7 mouse cellular contexts compared by ENCODE assay signal in the genomic region with DNA sequence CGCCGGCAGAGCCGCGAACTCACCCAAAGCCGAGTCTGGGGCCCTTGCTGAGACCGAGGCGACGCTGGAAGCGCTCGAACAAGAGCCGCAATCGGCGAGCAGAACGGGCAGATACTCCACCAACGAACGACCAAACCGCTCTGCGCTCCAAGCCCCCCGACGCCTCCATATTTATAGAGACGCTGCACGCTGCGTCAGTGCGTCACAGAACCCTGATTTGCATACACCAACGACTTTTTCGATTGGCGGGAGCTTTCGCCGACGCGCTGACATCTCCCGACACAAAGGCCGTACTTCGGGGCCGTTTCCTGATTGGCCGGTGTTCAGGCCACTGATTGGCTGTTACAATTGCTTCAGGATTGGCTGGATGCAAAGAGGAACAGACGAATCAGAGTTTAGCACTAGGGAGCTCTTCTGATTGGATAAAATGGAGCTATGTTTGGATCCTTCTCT. TPM values are rescaled to one million over a fixed set of nuclear protein-coding genes. Genes with fewer than 3 reads are reported as not detected.
DNase-seq lines count a peak whose midpoint lies in the region; ATAC-seq and TF ChIP-seq lines count a peak whose summit lies in the region.

No protein-coding gene starts in this region.

- no peaks in the 10 kb centered on the region for H3K27me3 ChIP-seq in intestine, embryonic 16.5 days (replicated peaks; ENCODE audit: control insufficient read depth, insufficient read depth, low read length)
- H3K27me3 ChIP-seq in midbrain, embryonic 12.5 days: no peaks in the 10 kb centered on the region
- H3K27me3 ChIP-seq in small intestine, adult 2 months (ENCODE audit: control insufficient read depth, insufficient read depth, low read length): no peaks in the 10 kb centered on the region

- no peaks in the 10 kb centered on the region for H3K9me3 ChIP-seq in intestine, embryonic 16.5 days (ENCODE audit: control insufficient read depth, low read length)
- H3K9me3 ChIP-seq in midbrain, embryonic 12.5 days: no peaks in the 10 kb centered on the region

- H3K36me3 ChIP-seq in intestine, embryonic 16.5 days (ENCODE audit: control insufficient read depth, insufficient read depth, low read length): no peaks in the 10 kb centered on the region
- 0 out of 2 replicates have a peak, but pooled peaks cover 10% of the 10 kb centered on the region for H3K36me3 ChIP-seq in midbrain, embryonic 12.5 days
- peaks cover 20% of the 10 kb centered on the region for H3K36me3 ChIP-seq in small intestine, adult 2 months (ENCODE audit: control insufficient read depth, insufficient read depth, low read length)

- peak overlapping the region; percentile 99 for H3K9ac ChIP-seq in intestine, embryonic 16.5 days (ENCODE audit: low read depth, low read length)
- peak overlapping the region; percentile 100 for H3K9ac ChIP-seq in midbrain, embryonic 12.5 days (replicated peaks)

- TF ChIP-seq POLR2A in small intestine, adult 2 months (IDR thresholded peaks at IDR 0.05; ENCODE audit: low read depth, low read length): peak; percentile 100

- H3K4me3 ChIP-seq in intestine, embryonic 16.5 days (ENCODE audit: low read length): peak overlapping the region; percentile 94
- H3K4me3 ChIP-seq in midbrain, embryonic 12.5 days: peak overlapping the region; percentile 83
- peak overlapping the region; percentile 81 for H3K4me3 ChIP-seq in small intestine, adult 2 months (ENCODE audit: low read depth, low read length)

- H3K4me1 ChIP-seq in intestine, embryonic 16.5 days (ENCODE audit: control insufficient read depth, insufficient read depth, low read length): no peaks in the 10 kb centered on the region
- peaks cover 12% of the 10 kb centered on the region for H3K4me1 ChIP-seq in midbrain, embryonic 12.5 days
- no peaks in the 10 kb centered on the region for H3K4me1 ChIP-seq in small intestine, adult 2 months (ENCODE audit: control insufficient read depth, insufficient read depth, insufficient read length, low read length)

- TF ChIP-seq CTCF in small intestine, adult 2 months (IDR thresholded peaks at IDR 0.05; ENCODE audit: extremely low read depth, insufficient read length, insufficient replicate concordance, low read depth, low read length): no peak

- intact Hi-C loops in left cerebral cortex, postnatal 4 days (cut with DNase I): no loop called here

- DNase-seq in adrenal gland, postnatal 10 days: peak; percentile 95
- peak; percentile 99 for DNase-seq in embryo, embryonic 9.5 days (ENCODE audit: extremely low spot score)
- peak; percentile 91 to 92 for DNase-seq in gastrocnemius, postnatal 4 days (ENCODE audit: low spot score in 2 of 2)
- DNase-seq in left cerebral cortex, postnatal 4 days: peak; percentile 96

- peak overlapping the region; percentile 100 for H3K27ac ChIP-seq in intestine, embryonic 16.5 days (ENCODE audit: low read length)
- peak overlapping the region; percentile 99 for H3K27ac ChIP-seq in midbrain, embryonic 12.5 days (replicated peaks)
- H3K27ac ChIP-seq in small intestine, adult 2 months (ENCODE audit: insufficient read depth, low read depth, low read length): peak overlapping the region; percentile 98

- peak; percentile 96 for ATAC-seq in intestine, embryonic 16.5 days
- ATAC-seq in midbrain, embryonic 12.5 days (ENCODE audit: low FRiP score, low read depth): peak; percentile 93

- WGBS in intestine, embryonic 16.5 days: under 1% methylated on average over 37 of the region's 37 CpGs
- WGBS in midbrain, embryonic 12.5 days: under 1% methylated on average over 37 of the region's 37 CpGs
- under 1% methylated on average over 37 of the region's 37 CpGs for WGBS in small intestine, adult 2 months

- H3K4me2 ChIP-seq in intestine, embryonic 16.5 days (ENCODE audit: low read depth, low read length): no peak overlapping the region
- peak overlapping the region; percentile 59 for H3K4me2 ChIP-seq in midbrain, embryonic 12.5 days (replicated peaks)

RNA-seq across cellular contexts. Expression of gene H3f3b, which starts 3.4 kb away (rescaled TPM):
- total RNA-seq in adrenal gland, postnatal 10 days (2021): 100 to 1,000 TPM; 401 to 426 TPM
- 100 to 1,000 TPM; 383 to 437 TPM for total RNA-seq in gastrocnemius, postnatal 4 days (2021)
- 1,239 and 1,387 TPM in 2 replicates for polyA plus RNA-seq in intestine, embryonic 16.5 days (2015; fragmentation: Nextera tagmentation; extraction: Ambion mirVana)
- 100 to 1,000 TPM; 510 to 587 TPM for total RNA-seq in left cerebral cortex, postnatal 4 days (2021)
- 2,249 and 2,254 TPM in 2 replicates for polyA plus RNA-seq in midbrain, embryonic 12.5 days (2016; fragmentation: Nextera tagmentation; extraction: Ambion mirVana)
- 48.6 and 118 TPM in 2 replicates for polyA plus RNA-seq in small intestine, adult 2 months (2012; rRNA removed)

RNA-seq across cellular contexts. Expression of gene Unk, which starts 5.7 kb away (rescaled TPM):
- 10 to 100 TPM; 21.0 to 26.0 TPM for total RNA-seq in adrenal gland, postnatal 10 days (2021)
- 10 to 100 TPM; 25.9 to 26.0 TPM for total RNA-seq in gastrocnemius, postnatal 4 days (2021)
- polyA plus RNA-seq in intestine, embryonic 16.5 days (2015; fragmentation: Nextera tagmentation; extraction: Ambion mirVana): 22.9 and 24.4 TPM in 2 replicates
- total RNA-seq in left cerebral cortex, postnatal 4 days (2021): 10 to 100 TPM; 38.8 to 42.9 TPM
- polyA plus RNA-seq in midbrain, embryonic 12.5 days (2016; fragmentation: Nextera tagmentation; extraction: Ambion mirVana): 50.3 and 51.5 TPM in 2 replicates
- 10.4 and 21.5 TPM in 2 replicates for polyA plus RNA-seq in small intestine, adult 2 months (2012; rRNA removed)

RNA-seq across cellular contexts. Expression of gene Galk1, which starts 11.9 kb away (rescaled TPM):
- 10 to 100 TPM; 67.0 to 90.6 TPM for total RNA-seq in adrenal gland, postnatal 10 days (2021)
- 10 to 100 TPM; 32.7 to 40.0 TPM for total RNA-seq in gastrocnemius, postnatal 4 days (2021)
- 360 and 389 TPM in 2 replicates for polyA plus RNA-seq in intestine, embryonic 16.5 days (2015; fragmentation: Nextera tagmentation; extraction: Ambion mirVana)
- total RNA-seq in left cerebral cortex, postnatal 4 days (2021): 10 to 100 TPM; 36.2 to 37.9 TPM
- polyA plus RNA-seq in midbrain, embryonic 12.5 days (2016; fragmentation: Nextera tagmentation; extraction: Ambion mirVana): 75.3 and 92.6 TPM in 2 replicates
- polyA plus RNA-seq in small intestine, adult 2 months (2012; rRNA removed): 39.5 and 53.3 TPM in 2 replicates

RNA-seq across cellular contexts. Expression of gene Itgb4, which starts 49.9 kb away (rescaled TPM):
- 1 to 10 TPM; 3.1 to 4.7 TPM for total RNA-seq in adrenal gland, postnatal 10 days (2021)
- 1 to 10 TPM; 5.1 to 6.2 TPM for total RNA-seq in gastrocnemius, postnatal 4 days (2021)
- 11.9 and 15.2 TPM in 2 replicates for polyA plus RNA-seq in intestine, embryonic 16.5 days (2015; fragmentation: Nextera tagmentation; extraction: Ambion mirVana)
- 1 to 10 TPM; 3.7 to 4.4 TPM for total RNA-seq in left cerebral cortex, postnatal 4 days (2021)
- 0.59 and 1.3 TPM in 2 replicates for polyA plus RNA-seq in midbrain, embryonic 12.5 days (2016; fragmentation: Nextera tagmentation; extraction: Ambion mirVana)
- 53.2 and 133 TPM in 2 replicates for polyA plus RNA-seq in small intestine, adult 2 months (2012; rRNA removed)

RNA-seq across cellular contexts. Expression of gene Unc13d, which starts 53.4 kb away (rescaled TPM):
- 1 to 10 TPM; 2.3 to 2.7 TPM for total RNA-seq in adrenal gland, postnatal 10 days (2021)
- 1 to 10 TPM; 1.1 to 2.0 TPM for total RNA-seq in gastrocnemius, postnatal 4 days (2021)
- 6.4 and 7.5 TPM in 2 replicates for polyA plus RNA-seq in intestine, embryonic 16.5 days (2015; fragmentation: Nextera tagmentation; extraction: Ambion mirVana)
- 1 to 10 TPM in 1 of 2 experiments, under 1 TPM in 1; 0.56 to 1.2 TPM for total RNA-seq in left cerebral cortex, postnatal 4 days (2021)
- polyA plus RNA-seq in midbrain, embryonic 12.5 days (2016; fragmentation: Nextera tagmentation; extraction: Ambion mirVana): 0.92 and 1.3 TPM in 2 replicates
- polyA plus RNA-seq in small intestine, adult 2 months (2012; rRNA removed): 5.8 and 7.1 TPM in 2 replicates

Comparison
In these comparisons a context has a peak if more than half of its experiments do, and no peak if none do; other contexts are left out.
1. Peak in every context shown above with its lines: DNase-seq, ATAC-seq, H3K4me3 ChIP-seq and H3K27ac ChIP-seq.